Mouse (Mus musculus): ENCODE measurements at regions not wholly inside any gene's neighbourhood (a gene's known extent, or its start where the extent isn't known, plus 50 kb on each side); places are given as distances from the start of the nearest gene placed in this dataset.

- no peak for TF ChIP-seq CTCF (IDR thresholded peaks at IDR 0.05; ENCODE audit: extremely low read depth, insufficient read depth, insufficient read length, insufficient replicate concordance)
- no peak for TF ChIP-seq POLR2A (IDR thresholded peaks at IDR 0.05; ENCODE audit: low read depth, low read length)
Measured at GRCm38 (mm10) chr12:15720171-15720570, 96.6 kb downstream of the Trib2 start.
